In the genomic region with DNA sequence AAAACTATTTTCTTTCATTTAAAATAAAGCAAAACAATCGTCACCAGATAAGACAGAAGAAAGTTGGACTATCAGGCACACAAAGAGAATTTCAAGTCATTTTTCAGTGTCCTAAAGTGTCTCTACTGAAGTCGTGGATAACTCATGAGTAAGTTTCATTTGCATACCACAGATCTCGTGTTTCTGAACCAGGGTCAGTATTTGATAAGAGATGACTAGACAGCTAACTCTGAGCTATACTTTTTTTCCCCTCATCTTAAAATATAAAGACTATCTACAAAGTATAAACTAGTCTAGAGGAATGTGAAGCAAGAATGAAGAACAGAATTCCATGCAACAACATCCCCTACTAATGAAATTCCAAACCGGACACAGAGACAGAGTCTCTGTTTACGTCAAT, we compare ENCODE assay signal across 29 mouse cellular contexts.
"Had no signal": no experiment of that assay in that cellular context is flagged by ENCODE, and none has a peak within 500 bp of the region (broad histone marks: within the 10 kb centered on the region; RNA-seq: fewer than 3 reads in every experiment).

No protein-coding gene starts in this region.

- H3K9me3 ChIP-seq: limb, embryonic 10.5 days; limb, embryonic 12.5 days; limb, embryonic 13.5 days; limb, embryonic 15.5 days; liver, embryonic 12.5 days; liver, embryonic 13.5 days; liver, embryonic 15.5 days; lung, embryonic 15.5 days; megakaryocyte, embryonic 14.5 days; midbrain, embryonic 10.5 days; midbrain, embryonic 12.5 days; midbrain, embryonic 13.5 days; midbrain, embryonic 15.5 days had no signal

- H3K27me3 ChIP-seq: limb, embryonic 12.5 days; limb, embryonic 13.5 days; limb, embryonic 15.5 days; liver, embryonic 12.5 days; liver, embryonic 13.5 days; liver, embryonic 15.5 days; lung, embryonic 15.5 days; megakaryocyte, embryonic 14.5 days; midbrain, embryonic 12.5 days; midbrain, embryonic 13.5 days; midbrain, embryonic 15.5 days had no signal

- H3K4me1 ChIP-seq: limb, embryonic 10.5 days; limb, embryonic 12.5 days; limb, embryonic 13.5 days; limb, embryonic 15.5 days; liver, embryonic 12.5 days; liver, embryonic 13.5 days; liver, embryonic 15.5 days; lung, embryonic 15.5 days; midbrain, embryonic 10.5 days; midbrain, embryonic 12.5 days; midbrain, embryonic 13.5 days; midbrain, embryonic 15.5 days had no signal

- H3K4me3 ChIP-seq: limb, embryonic 10.5 days; limb, embryonic 12.5 days; limb, embryonic 13.5 days; limb, embryonic 15.5 days; liver, embryonic 12.5 days; liver, embryonic 13.5 days; liver, embryonic 15.5 days; lung, embryonic 15.5 days; megakaryocyte, embryonic 14.5 days; midbrain, embryonic 10.5 days; midbrain, embryonic 12.5 days; midbrain, embryonic 13.5 days; midbrain, embryonic 15.5 days; myocyte had no signal

- DNase-seq: left cerebral cortex, postnatal 4 days; liver; liver, embryonic 13.5 days; liver, postnatal 0 days; lung, adult 18-20 months; lung, adult 2 months; lung, embryonic 14.5 days; lung, postnatal 10 days; lung, postnatal 14 days; lung, postnatal 36 days; lung, postnatal 4 days; midbrain, embryonic 14.5 days had no signal

- H3K9ac ChIP-seq: limb, embryonic 12.5 days; limb, embryonic 13.5 days; limb, embryonic 15.5 days; liver, embryonic 12.5 days; liver, embryonic 13.5 days; liver, embryonic 14.5 days; liver, embryonic 15.5 days; liver, postnatal 0 days; lung, embryonic 14.5 days; lung, embryonic 15.5 days; midbrain, embryonic 12.5 days; midbrain, embryonic 13.5 days; midbrain, embryonic 15.5 days had no signal

- H3K4me2 ChIP-seq: limb, embryonic 12.5 days; limb, embryonic 13.5 days; limb, embryonic 15.5 days; liver, embryonic 11.5 days; liver, embryonic 12.5 days; liver, embryonic 13.5 days; liver, embryonic 15.5 days; lung, embryonic 14.5 days; lung, embryonic 15.5 days; midbrain, embryonic 11.5 days; midbrain, embryonic 12.5 days; midbrain, embryonic 13.5 days; midbrain, embryonic 15.5 days had no signal

- H3K27ac ChIP-seq: limb, embryonic 10.5 days; limb, embryonic 12.5 days; limb, embryonic 13.5 days; limb, embryonic 15.5 days; liver, embryonic 12.5 days; liver, embryonic 13.5 days; liver, embryonic 14.5 days; liver, embryonic 15.5 days; lung, embryonic 15.5 days; macrophage; midbrain, embryonic 10.5 days; midbrain, embryonic 12.5 days; midbrain, embryonic 13.5 days; midbrain, embryonic 15.5 days had no signal
